Mouse (Mus musculus): Measurements from ENCODE around the gene Hist1h3e. TPM values are rescaled to one million over a fixed set of nuclear protein-coding genes. Genes with fewer than 3 reads are reported as not detected.
A peak's percentile ranks its signal among the peaks of the same experiment; 100 is the strongest.
"Not testable (repeated sequence)": the region's sequence is repeated elsewhere in the genome, so short reads cannot be mapped to it uniquely, and the experiment has no call there.

Hist1h3e gene
- polyA plus RNA-seq, 1 experiment from 2014 or later: 1.9 TPM

DNA sequence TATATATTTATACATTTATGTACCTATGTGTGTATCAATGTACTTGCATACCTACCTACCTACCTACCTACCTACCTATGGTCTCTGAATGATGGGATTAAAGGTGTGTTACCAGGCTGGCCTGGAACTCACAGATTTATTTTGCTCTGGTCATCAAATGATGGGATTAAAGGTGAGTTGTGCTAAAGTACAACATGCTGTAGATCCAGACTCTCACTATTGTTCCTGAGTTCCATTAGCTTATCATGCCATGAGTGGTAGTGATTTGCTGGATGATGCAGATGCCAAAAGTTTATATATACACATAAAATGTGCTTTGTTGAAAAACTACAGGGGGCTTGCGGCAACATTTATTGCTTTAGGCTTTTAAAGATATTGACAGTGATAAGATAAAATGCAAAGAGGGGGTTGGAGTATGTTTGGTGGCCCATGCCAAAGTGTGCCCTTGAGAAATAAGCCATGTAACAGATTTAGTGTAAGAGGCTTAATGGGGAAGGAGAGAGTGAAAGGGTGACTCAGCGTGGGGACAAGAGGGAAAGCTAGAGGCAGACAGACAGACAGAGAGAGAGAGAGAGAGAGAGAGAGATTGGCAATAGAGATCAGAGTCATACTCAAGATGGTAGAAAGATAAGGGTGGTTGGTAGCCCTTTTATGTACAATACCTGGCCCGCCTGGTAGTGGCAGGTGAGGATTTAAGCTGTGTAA, 25.0 kb downstream of the Hist1h3e start:
- Histone ChIP-seq H3K9ac (replicated peaks; ENCODE audit: low read depth, low read length) (no peak overlapping the region), H3K27ac (ENCODE audit: low read depth, low read length) (no peak overlapping the region), H3K36me3 (ENCODE audit: control insufficient read depth, insufficient read depth, low read length) (no peaks in the 10 kb centered on the region), H3K27me3 (ENCODE audit: control insufficient read depth, insufficient read depth, low read length) (no peaks in the 10 kb centered on the region), H3K4me2 (ENCODE audit: low read depth, low read length) (no peak overlapping the region), H3K4me1 (ENCODE audit: control insufficient read depth, insufficient read depth, low read length) (peaks cover 23% of the 10 kb centered on the region), H3K4me3 (ENCODE audit: low read depth, low read length) (no peak overlapping the region), H3K9me3 (ENCODE audit: control insufficient read depth, low read length) (no peaks in the 10 kb centered on the region)
- no peak for ATAC-seq (ENCODE audit: low read depth)
- 84% methylated on average over 3 of the region's 3 CpGs for WGBS

DNA sequence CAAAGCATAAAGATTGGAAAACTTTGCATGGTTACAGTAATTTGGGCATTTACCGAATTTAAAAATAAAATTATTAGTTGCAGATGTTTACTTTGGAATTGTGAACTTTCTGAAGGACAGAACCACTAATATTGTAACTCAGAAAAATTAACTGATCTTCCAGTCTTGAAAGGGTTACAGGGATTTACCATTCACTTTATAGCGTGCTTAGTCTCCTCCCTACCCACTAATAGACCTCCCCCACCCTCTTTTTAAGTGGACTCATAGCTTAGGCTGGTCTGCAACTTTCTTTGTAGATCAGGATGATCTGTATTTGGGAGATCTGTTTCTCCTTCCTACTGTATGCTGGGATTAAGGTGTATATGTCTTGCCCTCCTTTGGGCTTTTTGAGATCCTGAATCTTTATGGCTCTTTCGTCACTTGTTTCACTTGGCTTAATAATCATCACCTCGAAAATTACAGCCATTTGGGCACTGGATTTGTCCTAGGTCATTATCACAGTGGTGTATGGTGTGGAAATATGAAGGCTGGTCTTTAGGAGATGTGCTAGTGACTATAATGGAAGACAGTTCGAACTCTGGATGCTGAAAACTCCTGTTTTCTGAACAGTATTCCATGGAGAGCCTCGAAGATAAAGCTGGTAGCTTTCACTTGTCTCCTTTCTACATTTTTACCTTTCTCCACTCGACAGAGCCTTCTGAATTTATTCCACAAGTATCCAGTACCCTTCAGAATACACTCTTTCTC, 25.9 kb downstream of the Hist1h3e start:
- Histone ChIP-seq H3K27me3 (ENCODE audit: control insufficient read depth, insufficient read depth, low read length) (no peaks in the 10 kb centered on the region), H3K4me3 (ENCODE audit: low read depth, low read length) (peak overlapping the region; percentile 40), H3K9ac (replicated peaks; ENCODE audit: low read depth, low read length) (no peak overlapping the region), H3K27ac (ENCODE audit: low read depth, low read length) (no peak overlapping the region), H3K4me2 (ENCODE audit: low read depth, low read length) (peak overlapping the region; percentile 70), H3K9me3 (ENCODE audit: control insufficient read depth, low read length) (no peaks in the 10 kb centered on the region), H3K36me3 (ENCODE audit: control insufficient read depth, insufficient read depth, low read length) (no peaks in the 10 kb centered on the region), H3K4me1 (ENCODE audit: control insufficient read depth, insufficient read depth, low read length) (peaks cover 27% of the 10 kb centered on the region)
- WGBS: 20% methylated on average over 7 of the region's 7 CpGs
- no peak for ATAC-seq (ENCODE audit: low read depth)

DNA sequence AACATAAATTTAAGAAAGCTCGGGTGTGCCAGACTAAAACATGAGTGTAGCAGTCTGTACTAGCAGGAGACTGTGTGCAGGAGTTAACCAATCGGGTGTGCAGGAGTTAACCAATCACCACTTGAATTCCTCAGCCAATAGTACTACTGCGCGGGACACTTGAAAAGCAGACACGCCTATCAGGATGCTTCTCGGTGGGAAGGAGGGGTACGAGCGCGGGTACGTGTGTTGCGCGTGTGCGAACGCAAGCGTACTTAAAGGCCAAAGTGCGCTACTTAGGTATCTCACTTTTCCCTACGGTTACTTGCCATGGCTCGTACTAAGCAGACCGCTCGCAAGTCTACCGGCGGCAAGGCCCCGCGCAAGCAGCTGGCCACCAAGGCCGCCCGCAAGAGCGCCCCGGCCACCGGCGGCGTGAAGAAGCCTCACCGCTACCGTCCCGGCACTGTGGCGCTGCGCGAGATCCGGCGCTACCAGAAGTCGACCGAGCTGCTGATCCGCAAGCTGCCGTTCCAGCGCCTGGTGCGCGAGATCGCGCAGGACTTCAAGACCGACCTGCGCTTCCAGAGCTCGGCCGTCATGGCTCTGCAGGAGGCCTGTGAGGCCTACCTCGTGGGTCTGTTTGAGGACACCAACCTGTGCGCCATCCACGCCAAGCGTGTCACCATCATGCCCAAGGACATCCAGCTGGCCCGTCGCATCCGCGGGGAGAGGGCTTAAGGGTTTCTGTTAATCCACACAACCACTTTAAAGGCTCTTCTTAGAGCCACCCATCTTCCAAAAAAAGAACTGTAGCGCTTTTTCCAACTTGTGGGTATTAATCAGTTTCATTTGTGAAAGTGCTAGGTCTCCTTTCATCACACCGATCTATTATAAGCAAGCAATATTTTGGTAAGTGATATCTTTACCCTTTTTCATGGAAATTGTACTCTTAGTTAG, 26.8 kb downstream of the Hist1h3e start, which contains the start of gene Hist1h3g:
Gene Hist1h3g, plus strand, starts transcription at position 286 of the 939 bp plus-strand sequence.
- peaks cover 27% of the 10 kb centered on the region for H3K4me1 ChIP-seq (ENCODE audit: control insufficient read depth, insufficient read depth, low read length)
- WGBS: under 1% methylated on average over 32 of the region's 62 CpGs
- not testable (repeated sequence) for H3K9me3 ChIP-seq (ENCODE audit: control insufficient read depth, low read length); H3K36me3 ChIP-seq (ENCODE audit: control insufficient read depth, insufficient read depth, low read length); H3K27me3 ChIP-seq (ENCODE audit: control insufficient read depth, insufficient read depth, low read length); H3K9ac ChIP-seq (replicated peaks; ENCODE audit: low read depth, low read length)
- H3K27ac ChIP-seq (ENCODE audit: low read depth, low read length): peak within 1 kb of the TSS; percentile 39
- ATAC-seq (ENCODE audit: low read depth): peak; percentile 90
- H3K4me2 ChIP-seq (ENCODE audit: low read depth, low read length): peak within 1 kb of the TSS; percentile 70
- H3K4me3 ChIP-seq (ENCODE audit: low read depth, low read length): peak within 1 kb of the TSS; percentile 40

DNA sequence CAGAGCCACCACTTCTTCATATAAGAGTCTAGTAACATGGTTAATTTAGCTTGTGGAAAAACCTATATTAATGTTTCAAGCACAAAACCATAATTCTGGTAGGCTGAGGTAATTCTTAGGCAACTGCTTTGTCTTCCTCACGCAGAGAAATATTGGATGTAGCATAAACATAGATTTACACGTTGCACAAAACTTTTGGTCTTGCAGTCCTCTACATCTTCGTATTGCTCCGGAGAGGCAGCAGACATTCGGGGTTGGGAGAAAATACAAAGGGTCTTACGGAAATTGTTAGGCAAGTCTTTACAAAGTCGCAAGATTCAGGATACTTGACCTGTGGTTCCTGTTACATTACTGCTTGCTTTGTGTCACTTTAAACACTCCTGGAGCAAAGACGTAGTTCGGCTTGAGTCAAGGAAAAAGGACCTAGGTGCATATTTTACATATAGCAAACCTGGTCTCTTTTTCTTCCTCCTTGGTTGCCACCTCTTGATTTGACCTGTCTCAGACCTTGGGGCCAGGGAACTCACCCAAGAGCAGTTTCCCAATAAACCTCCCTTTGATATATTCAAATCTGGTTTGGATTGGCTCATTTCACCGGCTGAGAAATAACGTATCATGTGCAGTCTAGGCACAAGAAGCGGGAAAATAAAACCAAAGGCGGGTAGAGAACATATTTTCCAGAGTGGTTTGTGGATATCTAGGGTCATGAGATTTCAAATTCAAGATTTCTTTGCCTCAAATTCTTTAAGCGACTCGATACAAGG, 27.6 kb downstream of the Hist1h3e start:
- Histone ChIP-seq H3K9ac (replicated peaks; ENCODE audit: low read depth, low read length) (no peak overlapping the region; the same call in 1 of the 2 replicates), H3K4me2 (ENCODE audit: low read depth, low read length) (peak overlapping the region; percentile 70), H3K36me3 (ENCODE audit: control insufficient read depth, insufficient read depth, low read length) (no peaks in the 10 kb centered on the region), H3K4me3 (ENCODE audit: low read depth, low read length) (peak overlapping the region; percentile 40), H3K27me3 (ENCODE audit: control insufficient read depth, insufficient read depth, low read length) (no peaks in the 10 kb centered on the region), H3K27ac (ENCODE audit: low read depth, low read length) (peak overlapping the region; percentile 39), H3K9me3 (ENCODE audit: control insufficient read depth, low read length) (no peaks in the 10 kb centered on the region), H3K4me1 (ENCODE audit: control insufficient read depth, insufficient read depth, low read length) (peaks cover 31% of the 10 kb centered on the region)
- no peak for ATAC-seq (ENCODE audit: low read depth)
- under 1% methylated on average over 15 of the region's 15 CpGs for WGBS

DNA sequence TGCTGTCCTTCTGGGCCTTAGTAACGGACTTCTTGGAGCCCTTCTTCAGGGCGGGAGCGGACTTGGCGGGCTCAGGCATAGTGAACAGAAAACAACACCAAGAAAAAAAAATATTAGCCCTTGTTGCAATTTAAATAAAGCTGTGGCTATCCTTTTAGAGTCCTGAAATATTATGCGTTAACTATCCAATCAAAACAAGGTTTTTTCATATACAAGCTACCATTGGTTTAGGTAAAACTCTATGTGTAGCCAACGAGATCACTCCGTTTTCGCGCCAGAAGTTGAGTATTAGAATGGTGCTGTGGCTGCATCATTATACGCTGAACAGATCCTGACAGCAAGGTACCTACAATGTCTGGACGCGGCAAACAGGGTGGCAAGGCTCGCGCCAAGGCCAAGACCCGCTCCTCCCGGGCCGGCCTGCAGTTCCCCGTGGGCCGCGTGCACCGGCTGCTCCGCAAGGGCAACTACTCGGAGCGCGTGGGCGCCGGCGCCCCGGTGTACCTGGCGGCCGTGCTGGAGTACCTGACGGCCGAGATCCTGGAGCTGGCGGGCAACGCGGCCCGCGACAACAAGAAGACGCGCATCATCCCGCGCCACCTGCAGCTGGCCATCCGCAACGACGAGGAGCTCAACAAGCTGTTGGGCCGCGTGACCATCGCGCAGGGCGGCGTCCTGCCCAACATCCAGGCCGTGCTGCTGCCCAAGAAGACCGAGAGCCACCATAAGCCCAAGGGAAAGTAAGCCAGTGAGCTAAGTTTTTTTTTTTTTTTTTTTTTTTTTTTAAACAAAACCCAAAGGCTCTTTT, 28.4 kb downstream of the Hist1h3e start, which contains the start of gene Hist1h2af:
Gene Hist1h2af, plus strand, starts transcription at position 347 of the 808 bp plus-strand sequence.
- H3K27me3 ChIP-seq (ENCODE audit: control insufficient read depth, insufficient read depth, low read length); H3K36me3 ChIP-seq (ENCODE audit: control insufficient read depth, insufficient read depth, low read length); H3K9ac ChIP-seq (replicated peaks; ENCODE audit: low read depth, low read length); H3K9me3 ChIP-seq (ENCODE audit: control insufficient read depth, low read length): not testable (repeated sequence)
- Histone ChIP-seq H3K4me1 (ENCODE audit: control insufficient read depth, insufficient read depth, low read length) (peaks cover 31% of the 10 kb centered on the region), H3K4me2 (ENCODE audit: low read depth, low read length) (peak within 1 kb of the TSS; percentile 70), H3K27ac (ENCODE audit: low read depth, low read length) (peak within 1 kb of the TSS; percentile 70), H3K4me3 (ENCODE audit: low read depth, low read length) (peak within 1 kb of the TSS; percentile 40)
- WGBS: 1% methylated on average over 22 of the region's 53 CpGs
- peak; percentile 32; the same call in 1 of the 2 replicates for ATAC-seq (ENCODE audit: low read depth)

DNA sequence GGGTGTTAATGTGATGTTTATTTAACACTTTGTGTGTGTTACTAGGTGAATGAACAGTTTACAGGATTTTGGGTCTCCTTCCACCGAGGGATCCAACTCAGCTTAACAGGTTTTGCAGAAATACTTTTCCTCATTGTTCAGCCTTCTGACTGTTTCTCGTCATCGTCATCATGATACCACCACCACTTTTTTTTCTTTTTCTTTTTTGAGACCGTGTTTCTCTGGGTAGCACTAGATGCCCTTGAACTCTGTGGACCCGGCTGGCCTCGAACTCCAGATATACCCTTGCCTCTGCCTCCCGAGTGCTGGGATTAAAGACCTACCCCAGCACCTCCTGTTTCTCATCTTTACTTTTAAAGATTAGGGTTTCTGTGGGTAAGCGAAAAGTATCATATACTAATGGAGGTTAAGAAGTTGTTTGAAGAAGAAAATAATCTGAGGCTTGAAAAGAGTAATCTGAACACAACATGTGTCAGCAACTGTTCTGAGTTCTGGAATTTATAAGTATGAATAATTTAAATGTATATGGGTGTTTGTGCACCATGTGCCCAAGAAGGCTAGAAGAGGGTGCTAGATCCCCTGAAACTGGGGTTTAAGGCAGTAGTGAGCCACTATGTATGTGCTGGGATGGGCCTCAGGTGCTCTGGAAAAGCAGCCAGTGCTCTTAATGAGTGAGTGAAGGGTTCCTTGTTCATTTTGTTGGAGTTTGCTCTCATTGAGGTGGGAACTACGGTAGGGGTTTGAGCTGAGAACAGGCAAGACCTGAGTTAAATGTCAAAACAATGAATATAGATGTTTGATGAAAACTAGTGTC, 29.7 kb downstream of the Hist1h3e start:
- H3K36me3 ChIP-seq (ENCODE audit: control insufficient read depth, insufficient read depth, low read length): no peaks in the 10 kb centered on the region
- H3K9ac ChIP-seq (replicated peaks; ENCODE audit: low read depth, low read length): peak overlapping the region; percentile 64; the same call in 1 of the 2 replicates
- no peaks in the 10 kb centered on the region for H3K27me3 ChIP-seq (ENCODE audit: control insufficient read depth, insufficient read depth, low read length)
- peak overlapping the region; percentile 96; the same call in 1 of the 2 replicates for H3K27ac ChIP-seq (ENCODE audit: low read depth, low read length)
- H3K9me3 ChIP-seq (ENCODE audit: control insufficient read depth, low read length): no peaks in the 10 kb centered on the region
- H3K4me1 ChIP-seq (ENCODE audit: control insufficient read depth, insufficient read depth, low read length): peaks cover 31% of the 10 kb centered on the region
- ATAC-seq (ENCODE audit: low read depth): no peak
- WGBS: 27% methylated on average over 9 of the region's 9 CpGs
- H3K4me3 ChIP-seq (ENCODE audit: low read depth, low read length): peak overlapping the region; percentile 42
- peak overlapping the region; percentile 70 for H3K4me2 ChIP-seq (ENCODE audit: low read depth, low read length)
